Mouse (Mus musculus): ENCODE data around the gene Rhob. TPM values are rescaled to one million over a fixed set of nuclear protein-coding genes. Genes with fewer than 3 reads are reported as not detected.

Gene Rhob
- polyA plus RNA-seq, 1 experiment from 2014 or later, result 43.6 TPM

- H3K4me2 ChIP-seq (replicated peaks; ENCODE audit: low read depth, low read length), result no peak overlapping the region
- no peaks in the 10 kb centered on the region for H3K4me1 ChIP-seq (ENCODE audit: control insufficient read depth, insufficient read depth, low read length)
- no peak overlapping the region for H3K27ac ChIP-seq (ENCODE audit: low read depth, low read length)
- no peak for ATAC-seq (ENCODE audit: low FRiP score, low TSS enrichment)
- no peaks in the 10 kb centered on the region for H3K27me3 ChIP-seq (ENCODE audit: control insufficient read depth, insufficient read depth, low read length)
- no peaks in the 10 kb centered on the region for H3K36me3 ChIP-seq (ENCODE audit: control insufficient read depth, insufficient read depth, low read length)
- WGBS, result 63% methylated on average over 6 of the region's 6 CpGs
- no peaks in the 10 kb centered on the region for H3K9me3 ChIP-seq (ENCODE audit: control insufficient read depth, low read length)
- no peak overlapping the region for H3K9ac ChIP-seq (ENCODE audit: low read depth, low read length)
- H3K4me3 ChIP-seq (ENCODE audit: low read length), result no peak overlapping the region
Observed at GRCm38 (mm10) chr12:8510317-8510988, 10.6 kb upstream of the Rhob start.

DNA sequence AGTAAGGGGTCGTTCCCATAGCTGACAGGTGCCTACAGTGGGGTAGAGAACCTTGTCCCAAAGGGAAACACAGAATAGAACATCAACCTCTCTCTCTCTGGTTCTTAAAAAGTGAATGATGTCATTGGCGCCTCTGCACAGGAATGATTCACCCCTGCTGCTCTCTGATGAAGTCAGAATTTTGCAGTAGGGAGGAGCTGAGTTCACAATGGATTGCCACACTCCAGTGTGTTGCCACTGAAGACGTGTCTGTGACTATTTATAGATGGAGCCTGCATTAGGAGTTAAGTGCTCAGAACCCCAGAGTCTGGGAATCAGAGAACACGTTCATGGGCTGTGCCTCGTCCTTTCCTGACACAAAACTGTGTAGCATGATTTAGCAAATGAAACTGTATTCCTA is 9.9 kb upstream of the Rhob start:
- H3K4me3 ChIP-seq (ENCODE audit: low read length), result no peak overlapping the region
- WGBS, result 72% methylated on average over 5 of the region's 5 CpGs

GRCm38 (mm10) chr12:8506954-8507707 is 7.3 kb upstream of the Rhob start:
- 70% methylated on average over 9 of the region's 9 CpGs for WGBS
- Histone ChIP-seq H3K9me3 (ENCODE audit: control insufficient read depth, low read length) (no peaks in the 10 kb centered on the region), H3K27me3 (ENCODE audit: control insufficient read depth, insufficient read depth, low read length) (no peaks in the 10 kb centered on the region), H3K4me2 (replicated peaks; ENCODE audit: low read depth, low read length) (no peak overlapping the region), H3K9ac (ENCODE audit: low read depth, low read length) (no peak overlapping the region), H3K4me1 (ENCODE audit: control insufficient read depth, insufficient read depth, low read length) (0 out of 2 replicates have a peak, but pooled peaks cover under 1% of the 10 kb centered on the region), H3K36me3 (ENCODE audit: control insufficient read depth, insufficient read depth, low read length) (no peaks in the 10 kb centered on the region), H3K27ac (ENCODE audit: low read depth, low read length) (no peak overlapping the region), H3K4me3 (ENCODE audit: low read length) (no peak overlapping the region)
- ATAC-seq (ENCODE audit: low FRiP score, low TSS enrichment), result no peak

More for the DNA sequence above, 9.9 kb upstream of the Rhob start:
- no peaks in the 10 kb centered on the region for H3K9me3 ChIP-seq (ENCODE audit: control insufficient read depth, low read length)
- H3K27ac ChIP-seq (ENCODE audit: low read depth, low read length), result no peak overlapping the region
- no peak overlapping the region for H3K4me2 ChIP-seq (replicated peaks; ENCODE audit: low read depth, low read length)
- H3K36me3 ChIP-seq (ENCODE audit: control insufficient read depth, insufficient read depth, low read length), result no peaks in the 10 kb centered on the region
- no peaks in the 10 kb centered on the region for H3K4me1 ChIP-seq (ENCODE audit: control insufficient read depth, insufficient read depth, low read length)
- no peak overlapping the region for H3K9ac ChIP-seq (ENCODE audit: low read depth, low read length)
- ATAC-seq (ENCODE audit: low FRiP score, low TSS enrichment), result no peak
- no peaks in the 10 kb centered on the region for H3K27me3 ChIP-seq (ENCODE audit: control insufficient read depth, insufficient read depth, low read length)

- Histone ChIP-seq H3K27ac (ENCODE audit: low read depth, low read length) (no peak overlapping the region), H3K4me1 (ENCODE audit: control insufficient read depth, insufficient read depth, low read length) (peaks cover 10% of the 10 kb centered on the region; the same call in 1 of the 2 replicates), H3K27me3 (ENCODE audit: control insufficient read depth, insufficient read depth, low read length) (no peaks in the 10 kb centered on the region), H3K9me3 (ENCODE audit: control insufficient read depth, low read length) (no peaks in the 10 kb centered on the region), H3K36me3 (ENCODE audit: control insufficient read depth, insufficient read depth, low read length) (no peaks in the 10 kb centered on the region), H3K4me3 (ENCODE audit: low read length) (no peak overlapping the region), H3K4me2 (replicated peaks; ENCODE audit: low read depth, low read length) (no peak overlapping the region), H3K9ac (ENCODE audit: low read depth, low read length) (no peak overlapping the region)
- WGBS, result 87% methylated on average over 6 of the region's 6 CpGs
- ATAC-seq (ENCODE audit: low FRiP score, low TSS enrichment), result no peak
Observed at GRCm38 (mm10) chr12:8504131-8504530, 4.3 kb upstream of the Rhob start.

- Histone ChIP-seq H3K9me3 (ENCODE audit: control insufficient read depth, low read length) (no peaks in the 10 kb centered on the region), H3K36me3 (ENCODE audit: control insufficient read depth, insufficient read depth, low read length) (no peaks in the 10 kb centered on the region), H3K4me2 (replicated peaks; ENCODE audit: low read depth, low read length) (no peak overlapping the region), H3K9ac (ENCODE audit: low read depth, low read length) (no peak overlapping the region), H3K4me1 (ENCODE audit: control insufficient read depth, insufficient read depth, low read length) (peaks cover 13% of the 10 kb centered on the region; the same call in 1 of the 2 replicates), H3K27me3 (ENCODE audit: control insufficient read depth, insufficient read depth, low read length) (no peaks in the 10 kb centered on the region), H3K27ac (ENCODE audit: low read depth, low read length) (no peak overlapping the region), H3K4me3 (ENCODE audit: low read length) (no peak overlapping the region)
- no peak for ATAC-seq (ENCODE audit: low FRiP score, low TSS enrichment)
- WGBS, result 13% methylated on average over 6 of the region's 6 CpGs
Observed at GRCm38 (mm10) chr12:8502546-8502945, 2.7 kb upstream of the Rhob start.

- Histone ChIP-seq H3K4me2 (replicated peaks; ENCODE audit: low read depth, low read length) (no peak overlapping the region), H3K9me3 (ENCODE audit: control insufficient read depth, low read length) (no peaks in the 10 kb centered on the region), H3K36me3 (ENCODE audit: control insufficient read depth, insufficient read depth, low read length) (no peaks in the 10 kb centered on the region), H3K4me3 (ENCODE audit: low read length) (no peak overlapping the region), H3K9ac (ENCODE audit: low read depth, low read length) (no peak overlapping the region), H3K27ac (ENCODE audit: low read depth, low read length) (no peak overlapping the region), H3K4me1 (ENCODE audit: control insufficient read depth, insufficient read depth, low read length) (peaks cover 16% of the 10 kb centered on the region), H3K27me3 (ENCODE audit: control insufficient read depth, insufficient read depth, low read length) (no peaks in the 10 kb centered on the region)
- no peak for ATAC-seq (ENCODE audit: low FRiP score, low TSS enrichment)
- WGBS, result 85% methylated on average over 14 of the region's 14 CpGs
Observed at GRCm38 (mm10) chr12:8501571-8502305, 1.9 kb upstream of the Rhob start.

- peak overlapping the region; percentile 94 for H3K4me2 ChIP-seq (replicated peaks; ENCODE audit: low read depth, low read length)
- ATAC-seq (ENCODE audit: low FRiP score, low TSS enrichment), result no peak
- H3K4me1 ChIP-seq (ENCODE audit: control insufficient read depth, insufficient read depth, low read length), result peaks cover 24% of the 10 kb centered on the region
- no peaks in the 10 kb centered on the region for H3K9me3 ChIP-seq (ENCODE audit: control insufficient read depth, low read length)
- WGBS, result 53% methylated on average over 17 of the region's 17 CpGs
- H3K4me3 ChIP-seq (ENCODE audit: low read length), result peak overlapping the region; percentile 86
- peak overlapping the region; percentile 64 for H3K9ac ChIP-seq (ENCODE audit: low read depth, low read length)
- no peaks in the 10 kb centered on the region for H3K36me3 ChIP-seq (ENCODE audit: control insufficient read depth, insufficient read depth, low read length)
- peak overlapping the region; percentile 73 for H3K27ac ChIP-seq (ENCODE audit: low read depth, low read length)
- no peaks in the 10 kb centered on the region for H3K27me3 ChIP-seq (ENCODE audit: control insufficient read depth, insufficient read depth, low read length)
Observed at GRCm38 (mm10) chr12:8500597-8501570, 1.1 kb upstream of the Rhob start.

Data from kidney, embryonic 14.5 days (tissue).